Mouse (Mus musculus) ES-Bruce4 (cell line): ENCODE measurements around the gene Ddah2.

ENCODE experiments used
- CTCF ChIP-seq: IDR thresholded peaks from one replicate; pipeline ENCODE4 v1.8.1; 2011; ENCODE audit warnings: low read depth, low read length
- POLR2A ChIP-seq: IDR thresholded peaks from one replicate; pipeline ENCODE4 v1.8.1; 2011; ENCODE audit warnings: low read length; ENCODE audit not compliant: insufficient read depth

GRCm38 (mm10) chr17:35080248-35080647 is 21.4 kb downstream of the Ddah2 start:
- TF ChIP-seq CTCF (no peak), POLR2A (no peak)
